Mouse (Mus musculus) thymus, postnatal 4 days (tissue): ENCODE data around the gene Ucp2.

Experiments
- DNase-seq: peaks from one replicate; pipeline ENCODE4 v3.0.0; 2021

Gene Ucp2

GRCm38 (mm10) chr7:100493117-100493483, at the start of gene Ucp2:
TSS of gene Ucp2 (plus strand) at chr7:100493337.
- peak; percentile 99 for DNase-seq

GRCm38 (mm10) chr7:100443728-100444127, 49.4 kb upstream of the Ucp2 start:
- no peak for DNase-seq

- no peak for DNase-seq
Measured at GRCm38 (mm10) chr7:100446271-100446670, 46.9 kb upstream of the Ucp2 start.

GRCm38 (mm10) chr7:100448530-100448929, 44.6 kb upstream of the Ucp2 start:
- no peak for DNase-seq

GRCm38 (mm10) chr7:100448985-100449384, 44.2 kb upstream of the Ucp2 start:
- DNase-seq: no peak

- no peak for DNase-seq
Measured at GRCm38 (mm10) chr7:100458153-100458552, 35.0 kb upstream of the Ucp2 start.

DNA sequence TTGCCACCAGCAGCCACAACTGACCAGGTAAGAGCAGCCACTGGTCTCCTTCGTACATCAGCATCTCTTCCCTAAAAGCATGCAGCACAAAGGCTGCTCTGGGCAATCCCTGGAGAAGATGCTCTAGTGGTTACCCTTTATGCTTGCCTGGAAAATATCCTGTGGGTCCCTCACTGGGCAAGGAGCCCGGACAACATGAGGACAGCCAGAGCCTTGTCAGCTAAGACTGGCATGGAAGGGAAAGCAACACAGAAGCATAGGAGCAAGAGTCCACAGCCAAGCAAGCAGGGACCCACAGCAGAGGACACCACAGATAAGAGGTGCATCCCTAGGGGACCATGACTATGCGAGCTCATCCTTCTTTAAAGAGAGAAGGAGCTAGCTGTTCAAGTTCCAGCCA, 33.3 kb upstream of the Ucp2 start:
- DNase-seq: no peak

- DNase-seq: no peak
Measured at GRCm38 (mm10) chr7:100461621-100462151, 31.5 kb upstream of the Ucp2 start.

- DNase-seq: no peak
Measured at GRCm38 (mm10) chr7:100463194-100463593, 29.9 kb upstream of the Ucp2 start.

GRCm38 (mm10) chr7:100463757-100464156, 29.4 kb upstream of the Ucp2 start:
- DNase-seq: no peak

DNA sequence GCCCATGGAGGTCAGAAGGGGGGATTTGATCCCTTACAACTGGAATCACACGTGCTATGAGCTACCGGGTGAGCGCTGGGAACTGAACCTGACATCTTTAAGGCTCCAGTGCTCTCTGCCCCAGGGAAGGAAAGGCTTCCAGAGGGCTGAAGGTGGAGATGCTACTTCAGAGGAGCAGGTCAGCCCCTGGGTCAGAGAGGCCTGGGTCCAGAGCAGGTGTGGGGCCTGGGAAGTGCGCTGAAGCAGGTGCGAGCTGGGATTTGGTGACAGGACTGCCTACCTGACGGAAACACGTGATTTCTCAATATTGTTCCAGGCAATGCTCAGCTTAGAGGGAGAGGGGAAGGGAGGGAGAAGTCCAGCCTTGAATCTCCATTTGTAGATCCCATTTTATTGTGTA, 28.9 kb upstream of the Ucp2 start:
- no peak for DNase-seq

- no peak for DNase-seq
Measured at GRCm38 (mm10) chr7:100465248-100465647, 27.9 kb upstream of the Ucp2 start.

- no peak for DNase-seq
Measured at GRCm38 (mm10) chr7:100465656-100466309, 27.4 kb upstream of the Ucp2 start.

DNA sequence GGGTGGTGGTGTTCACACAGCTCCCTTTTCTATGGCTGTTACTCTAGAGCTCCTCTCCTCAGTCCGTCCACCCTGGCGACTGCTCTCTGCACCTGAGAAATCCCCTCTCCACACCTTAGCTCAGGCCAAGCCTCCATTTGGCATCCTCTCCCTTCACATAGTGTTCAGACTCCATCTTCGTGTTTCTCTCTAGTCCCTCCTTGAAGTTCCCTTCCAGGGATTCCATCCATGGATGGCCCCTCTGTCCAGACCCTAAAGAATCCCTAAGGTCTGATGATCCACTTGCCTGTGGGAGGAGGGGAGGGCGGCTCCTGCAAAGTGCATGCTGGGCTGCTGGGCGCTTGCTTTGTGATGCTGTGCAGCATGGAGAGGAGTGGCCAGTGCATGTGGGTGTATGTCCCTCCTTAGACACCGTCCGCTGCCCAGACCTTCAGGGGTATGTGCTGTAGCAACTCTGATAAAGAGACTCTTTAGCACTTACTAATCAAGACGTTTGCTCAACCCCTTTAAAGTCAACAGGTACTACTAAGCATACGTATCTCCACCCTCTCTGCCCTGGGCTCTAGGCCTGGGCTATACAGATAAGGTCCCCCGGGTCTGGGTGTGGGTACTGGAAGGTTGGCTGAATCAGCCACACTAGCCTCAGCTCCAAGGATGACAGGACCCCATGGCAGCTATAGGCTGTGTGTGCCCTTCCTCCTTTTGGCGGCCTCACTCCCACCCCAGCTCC, 26.2 kb upstream of the Ucp2 start:
- no peak for DNase-seq

GRCm38 (mm10) chr7:100468761-100469160, 24.4 kb upstream of the Ucp2 start:
- no peak for DNase-seq

GRCm38 (mm10) chr7:100469502-100469901, 23.6 kb upstream of the Ucp2 start:
- no peak for DNase-seq

DNA sequence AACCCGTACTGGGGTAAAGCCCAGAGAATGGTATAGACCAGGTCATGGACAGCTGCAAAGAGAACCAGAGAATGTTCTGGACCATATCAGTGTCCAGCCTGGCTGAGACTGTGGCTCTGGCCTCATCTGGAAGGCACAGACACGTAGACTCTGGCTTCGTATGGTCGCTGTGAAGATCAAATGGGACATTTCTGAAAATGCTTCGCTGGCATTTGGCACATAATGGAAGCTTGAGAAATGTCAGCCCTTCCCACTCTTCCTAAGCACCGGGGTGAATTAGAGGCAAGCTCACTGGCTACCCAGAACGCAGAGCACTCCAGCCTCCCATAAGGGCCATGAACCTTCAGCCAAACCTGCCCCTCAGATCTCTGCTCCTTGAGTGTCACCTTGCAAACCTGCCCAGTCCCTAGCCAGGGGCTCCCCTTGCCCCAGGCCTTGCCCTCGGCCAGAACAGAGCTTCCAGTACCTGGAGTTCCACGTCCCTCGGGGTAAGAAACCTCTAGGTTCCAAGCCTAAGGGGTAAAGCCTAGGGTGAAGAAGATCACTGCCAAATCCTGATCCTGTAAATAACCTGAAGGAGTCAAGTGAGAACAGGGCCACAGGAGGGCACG, 22.2 kb upstream of the Ucp2 start:
- no peak for DNase-seq

- DNase-seq: no peak
Measured at GRCm38 (mm10) chr7:100471407-100471797, 21.7 kb upstream of the Ucp2 start.

GRCm38 (mm10) chr7:100472777-100473176, 20.4 kb upstream of the Ucp2 start, which contains the start of gene Ucp3:
TSS of gene Ucp3 (plus strand) at chr7:100472990.
- DNase-seq: no peak

DNA sequence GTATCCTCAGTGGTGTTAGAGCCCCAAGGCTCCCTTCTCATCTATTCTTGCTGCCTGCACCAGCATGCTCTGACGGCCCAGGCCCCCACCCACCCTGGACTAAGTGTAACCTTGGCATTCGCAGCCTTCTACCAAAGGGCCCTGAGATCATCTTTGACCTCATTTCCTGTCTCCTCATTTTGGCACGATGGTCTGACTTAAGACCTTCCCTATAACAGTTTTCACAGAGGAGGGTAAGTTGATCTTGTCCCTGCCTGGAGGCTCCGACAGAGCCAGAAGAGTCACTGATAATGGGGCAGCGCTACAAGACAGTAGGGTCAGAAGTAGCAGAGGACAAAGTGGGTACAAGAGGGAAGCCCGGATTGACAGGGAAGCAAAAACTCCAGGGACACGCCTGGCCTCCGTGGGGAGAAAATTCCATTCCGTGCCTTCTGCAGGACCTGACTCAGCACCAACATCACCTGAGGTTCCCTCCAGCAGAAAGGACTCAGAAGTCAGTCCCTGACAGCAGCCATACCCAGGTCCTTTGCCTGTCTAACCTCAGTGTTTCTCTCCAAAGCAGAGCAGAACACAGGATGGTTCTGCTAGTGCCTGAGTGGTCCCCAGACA, 19.2 kb upstream of the Ucp2 start:
- DNase-seq: no peak

DNA sequence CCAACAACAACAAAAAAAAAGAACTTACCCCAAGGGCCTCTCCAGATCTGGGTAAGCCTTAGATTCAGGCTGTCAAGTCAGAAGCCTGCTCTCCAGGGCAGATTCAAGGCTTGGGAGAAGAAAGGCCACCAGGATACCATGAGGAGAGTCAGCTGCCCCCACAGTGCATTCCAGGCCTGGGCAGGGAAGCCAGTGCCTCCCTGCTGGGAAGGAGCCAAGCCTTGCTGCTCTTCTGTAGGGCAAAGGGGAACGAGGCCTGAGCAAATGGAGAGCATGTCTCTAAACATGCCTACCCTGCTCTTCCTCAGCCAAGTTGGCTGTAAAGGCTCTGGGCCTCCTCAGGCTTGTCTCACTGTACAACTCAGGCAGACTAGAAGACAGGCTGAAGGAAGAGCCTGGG, 18.5 kb upstream of the Ucp2 start:
- DNase-seq: no peak

DNA sequence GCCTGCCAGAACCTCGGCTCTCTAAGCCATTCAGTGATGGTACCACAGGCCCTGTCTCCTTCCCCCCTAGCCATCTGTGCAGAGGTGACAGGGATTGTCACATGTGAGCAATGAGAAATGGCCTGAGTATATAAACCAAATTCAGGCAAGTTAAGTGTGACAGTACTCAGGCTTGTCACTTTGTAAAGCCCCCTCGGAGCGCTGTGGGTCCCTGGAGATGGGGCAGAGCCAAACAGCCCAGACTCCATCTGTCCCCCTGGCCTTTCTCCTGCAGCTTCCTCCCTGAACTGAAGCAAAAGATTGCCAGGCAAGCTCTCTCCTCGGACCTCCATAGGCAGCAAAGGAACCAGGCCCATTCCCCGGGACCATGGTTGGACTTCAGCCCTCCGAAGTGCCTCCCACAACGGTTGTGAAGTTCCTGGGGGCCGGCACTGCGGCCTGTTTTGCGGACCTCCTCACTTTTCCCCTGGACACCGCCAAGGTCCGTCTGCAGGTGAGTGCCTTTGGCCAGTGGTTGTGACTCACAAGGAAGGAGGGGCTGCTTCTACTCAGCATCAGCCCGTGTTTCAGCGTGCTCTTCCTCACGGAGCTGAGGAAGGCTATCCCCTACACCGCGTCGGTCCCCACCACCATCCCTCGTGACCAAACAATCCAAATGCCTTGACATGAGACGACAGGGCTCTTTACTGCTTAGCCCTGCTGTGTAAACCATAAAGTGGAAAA, 13.9 kb upstream of the Ucp2 start:
- no peak for DNase-seq

DNA sequence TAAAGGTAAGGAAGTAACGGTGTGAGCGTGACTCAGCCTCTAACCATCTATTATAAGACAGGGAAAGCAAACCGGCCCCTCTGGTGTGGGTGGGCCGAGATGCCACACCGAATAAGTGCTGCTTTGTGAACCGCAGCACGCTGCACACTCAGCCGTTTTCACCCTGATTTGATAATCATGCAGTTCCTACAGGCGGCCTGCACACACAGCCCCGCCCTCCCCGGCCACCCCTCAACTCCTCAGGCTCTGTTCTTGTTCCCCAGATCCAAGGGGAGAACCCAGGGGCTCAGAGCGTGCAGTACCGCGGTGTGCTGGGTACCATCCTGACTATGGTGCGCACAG, 13.3 kb upstream of the Ucp2 start:
- no peak for DNase-seq
